Mouse (Mus musculus): ENCODE measurements around the gene Thap11.

DNA sequence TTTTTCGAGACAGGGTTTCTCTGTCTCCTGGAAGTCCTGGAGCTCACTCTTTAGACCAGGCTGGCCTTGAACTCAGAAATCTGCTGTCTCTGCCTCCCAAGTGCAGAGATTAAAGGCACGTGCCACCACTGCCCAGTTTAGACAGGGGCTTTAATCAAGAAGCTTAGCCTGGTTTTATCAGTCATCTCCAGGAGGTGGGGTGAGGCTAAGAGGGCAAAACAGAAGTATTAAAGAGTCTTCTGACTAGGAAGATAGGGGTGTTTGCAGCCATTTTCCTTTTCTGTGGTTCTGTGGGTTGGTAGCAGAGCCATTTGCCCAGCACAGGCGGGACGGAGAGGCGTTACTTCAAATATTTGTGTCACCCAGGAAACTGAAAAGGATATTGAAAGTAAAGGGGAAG is 4.4 kb downstream of the Thap11 start:
- TF ChIP-seq CTCF (IDR thresholded peaks at IDR 0.05; ENCODE audit: borderline replicate concordance, control insufficient read depth, extremely low read depth, insufficient read depth, low read length, poor library complexity) (no peak), POLR2A (IDR thresholded peaks at IDR 0.05; ENCODE audit: control insufficient read depth, extremely low read depth, insufficient read depth, low read length, poor library complexity) (no peak)
